Mouse (Mus musculus) T-cell, adult 2 months (primary cell): ENCODE results near the gene Pde4d.

Experiments used
- DNase-seq: peaks from one replicate; pipeline ENCODE4 v3.0.0; 2022; ENCODE audit warnings: low spot score

Gene Pde4d

GRCm38 (mm10) chr13:109662099-109662498, 1212.4 kb downstream of the Pde4d start:
- DNase-seq: no peak

- no peak for DNase-seq
Measured at GRCm38 (mm10) chr13:109662731-109663130, 1213.0 kb downstream of the Pde4d start.

DNA sequence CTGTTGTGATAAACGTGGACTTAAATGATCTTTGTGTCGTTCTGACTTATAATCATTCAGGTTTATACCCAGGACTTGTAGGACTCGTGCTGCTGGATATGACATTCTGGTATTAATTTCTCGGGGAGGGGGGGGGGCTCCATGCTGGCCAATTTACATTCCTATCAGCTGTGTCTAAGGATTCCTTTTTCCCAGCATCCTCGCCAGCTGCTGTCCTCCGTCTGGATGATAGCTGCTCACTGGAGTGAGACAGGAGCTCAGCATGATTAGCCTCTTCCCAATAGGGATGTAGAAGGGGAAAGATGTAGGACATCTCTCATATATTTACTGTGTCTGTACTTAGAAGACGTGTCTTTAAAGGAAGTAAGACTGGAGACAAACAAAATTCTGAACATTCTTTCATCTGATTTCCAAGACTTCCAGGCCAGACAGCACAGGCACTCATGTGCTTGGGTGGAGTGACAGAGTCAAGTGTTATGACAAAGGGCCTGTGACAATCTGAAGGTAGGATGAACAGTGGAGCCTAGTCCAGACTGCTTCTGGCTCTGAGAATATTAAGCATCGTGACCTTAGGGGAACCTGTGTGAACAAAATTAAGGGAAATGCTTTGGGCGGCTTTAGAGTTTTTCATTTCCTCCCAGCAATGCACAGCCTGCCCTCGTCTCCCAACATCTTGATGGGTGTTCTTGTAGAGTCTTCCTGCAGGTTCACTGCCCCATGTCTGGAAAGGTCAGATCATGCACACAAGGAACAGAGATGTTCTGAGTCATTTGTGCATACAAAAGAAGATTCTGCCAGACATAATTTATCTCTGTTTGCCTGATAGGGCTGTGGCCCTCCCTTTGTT, 1215.4 kb downstream of the Pde4d start:
- DNase-seq: no peak

DNA sequence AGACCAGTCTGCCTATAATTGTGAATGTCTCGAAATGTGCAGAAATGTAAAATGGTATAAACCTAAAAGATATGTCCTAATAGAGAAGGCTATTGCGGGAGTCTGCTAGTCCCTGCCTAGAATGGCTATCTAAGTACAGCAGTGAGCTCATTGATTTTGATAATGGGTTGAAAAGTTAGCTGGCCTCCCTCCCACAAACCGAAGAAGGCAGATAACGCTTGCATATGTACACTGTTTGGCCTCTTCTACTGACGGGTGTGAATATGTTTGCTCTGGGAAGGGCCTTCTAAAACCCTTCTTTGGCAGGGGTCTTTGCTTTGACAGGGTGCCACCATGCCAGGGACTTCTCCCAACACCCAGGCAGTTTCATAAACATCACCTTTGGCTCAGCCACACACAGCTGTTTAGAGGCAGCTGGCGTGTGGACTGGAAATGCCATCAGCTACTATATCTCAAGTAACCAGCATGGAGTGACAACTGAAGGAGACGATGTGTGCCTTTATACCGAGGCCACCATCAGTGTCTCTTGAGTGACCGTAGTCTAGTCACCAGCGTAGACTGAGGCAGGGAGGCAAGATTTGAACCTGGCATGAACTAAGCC, 1216.2 kb downstream of the Pde4d start:
- DNase-seq: no peak

- DNase-seq: no peak
Measured at GRCm38 (mm10) chr13:109669965-109670364, 1220.2 kb downstream of the Pde4d start.

- DNase-seq: no peak
Measured at GRCm38 (mm10) chr13:109671589-109672347, 1222.0 kb downstream of the Pde4d start.

- DNase-seq: no peak
Measured at GRCm38 (mm10) chr13:109677047-109677446, 1227.3 kb downstream of the Pde4d start.

GRCm38 (mm10) chr13:109677617-109678016, 1227.9 kb downstream of the Pde4d start:
- DNase-seq: no peak

- no peak for DNase-seq
Measured at GRCm38 (mm10) chr13:109678991-109679390, 1229.2 kb downstream of the Pde4d start.

- no peak for DNase-seq
Measured at GRCm38 (mm10) chr13:109680229-109680628, 1230.5 kb downstream of the Pde4d start.

DNA sequence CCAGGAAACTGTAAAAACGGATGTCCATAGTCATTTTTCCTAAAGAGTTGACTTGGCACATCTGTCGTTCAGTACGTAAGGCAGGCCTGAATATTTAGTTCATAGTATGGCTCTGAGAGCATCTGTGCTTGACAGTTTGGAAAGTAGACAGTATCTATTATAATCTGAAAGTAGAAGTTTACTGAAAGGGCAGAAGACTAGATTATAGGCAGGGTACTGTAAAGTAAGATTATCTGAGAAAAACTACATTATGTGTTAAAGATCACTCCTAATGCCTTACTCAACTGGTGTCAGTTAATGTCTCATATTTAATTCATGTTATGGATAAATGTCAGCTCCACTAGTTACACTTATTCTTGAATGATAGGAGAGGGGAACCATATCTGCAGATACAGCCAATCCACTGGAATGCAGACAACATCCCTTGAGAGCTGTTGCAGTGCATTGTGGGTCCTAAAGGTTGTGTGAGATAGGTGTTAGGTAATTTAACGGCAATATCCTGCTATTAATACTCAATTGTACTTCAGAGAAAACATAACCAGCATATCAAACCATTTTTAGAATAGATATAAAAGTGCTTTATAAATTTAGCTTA, 1232.0 kb downstream of the Pde4d start:
- no peak for DNase-seq

GRCm38 (mm10) chr13:109683001-109683400, 1233.3 kb downstream of the Pde4d start:
- DNase-seq: no peak

- no peak for DNase-seq
Measured at GRCm38 (mm10) chr13:109684985-109685295, 1235.2 kb downstream of the Pde4d start.

- peak; percentile 22 for DNase-seq
Measured at GRCm38 (mm10) chr13:109685296-109686115, 1235.8 kb downstream of the Pde4d start.

GRCm38 (mm10) chr13:109686116-109686876, 1236.5 kb downstream of the Pde4d start:
- no peak for DNase-seq

DNA sequence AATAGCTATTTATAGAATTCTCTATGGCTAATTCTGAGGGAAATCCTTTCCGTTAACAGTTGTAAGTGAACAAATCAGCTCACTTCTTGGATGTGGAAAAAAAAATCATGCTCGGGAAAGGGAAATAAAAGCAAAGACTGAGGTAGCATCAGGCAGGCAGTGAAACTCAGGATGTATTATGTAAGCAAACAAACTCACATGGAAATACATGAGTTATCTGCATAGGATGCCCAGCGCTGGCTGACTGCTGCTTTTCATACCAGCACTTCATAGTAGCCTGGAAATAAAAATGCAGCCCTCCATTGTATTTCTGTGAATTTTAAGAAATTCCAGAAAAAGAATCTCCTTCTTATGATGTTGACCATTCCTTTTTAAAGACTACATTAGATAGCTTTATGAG, 1237.2 kb downstream of the Pde4d start:
- DNase-seq: no peak

DNA sequence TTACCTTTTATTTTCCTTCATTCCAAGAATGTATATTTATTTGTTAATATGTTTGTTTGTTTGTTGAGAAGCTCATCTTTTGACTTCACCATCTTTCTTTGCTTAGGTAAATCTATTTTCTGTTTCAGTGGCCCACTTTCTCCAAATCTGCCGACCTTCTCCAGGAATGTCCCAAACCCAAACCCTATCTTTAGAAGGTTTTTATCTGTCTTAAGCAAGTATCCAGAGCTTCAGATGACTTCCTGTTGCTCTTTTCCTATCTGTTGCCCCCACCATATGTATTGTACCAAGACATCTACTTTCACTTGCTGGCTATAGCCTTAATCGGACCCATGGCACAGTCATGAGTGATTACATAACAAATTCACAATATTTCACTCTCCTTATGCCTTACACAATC, 1238.4 kb downstream of the Pde4d start:
- no peak for DNase-seq

DNA sequence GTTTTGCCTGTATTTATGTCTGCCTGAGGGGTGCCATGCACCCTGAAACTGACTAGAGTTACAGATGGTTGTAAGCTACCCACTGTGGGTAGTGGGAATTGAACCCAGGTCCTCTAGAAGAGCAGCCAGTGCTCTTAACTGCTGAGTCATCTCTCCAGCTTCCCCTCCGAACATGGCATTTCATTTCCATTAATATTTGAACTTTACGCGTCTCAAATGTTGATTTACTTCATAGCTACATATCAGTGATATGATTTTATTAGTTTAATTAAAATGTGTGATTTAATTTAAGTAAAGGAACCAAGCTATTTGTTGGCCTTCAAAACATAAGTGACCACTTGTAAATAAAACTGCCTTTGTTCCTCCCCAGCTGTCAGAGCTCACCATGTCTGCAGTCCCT, 1239.4 kb downstream of the Pde4d start:
- DNase-seq: no peak

DNA sequence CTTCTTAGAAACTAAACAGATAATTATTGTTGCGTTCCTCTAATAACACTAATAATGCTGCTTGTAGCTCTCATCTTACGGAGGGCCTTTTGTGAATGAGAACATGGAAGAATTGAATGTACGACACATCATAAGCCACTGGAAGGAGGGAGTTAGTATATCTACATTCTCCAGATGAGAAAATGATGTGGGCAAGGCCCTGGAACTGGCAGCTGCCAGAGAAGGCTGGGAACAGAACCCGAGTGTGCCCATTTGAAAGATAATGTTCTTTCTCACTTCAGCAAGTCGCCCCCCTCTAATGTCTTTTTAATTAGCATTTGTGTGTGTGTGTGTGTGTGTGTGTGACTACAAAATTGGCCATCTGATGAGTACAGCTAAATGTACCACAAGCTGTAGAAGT, 1240.8 kb downstream of the Pde4d start:
- no peak for DNase-seq

- DNase-seq: no peak
Measured at GRCm38 (mm10) chr13:109692851-109693250, 1243.1 kb downstream of the Pde4d start.

- no peak for DNase-seq
Measured at GRCm38 (mm10) chr13:109693769-109694168, 1244.0 kb downstream of the Pde4d start.
